Mouse (Mus musculus) forebrain, embryonic 14.5 days (tissue): ENCODE measurements at regions not wholly inside any gene's neighbourhood (a gene's known extent, or its start where the extent isn't known, plus 50 kb on each side); places are given as distances from the start of the nearest gene placed in this dataset.

ENCODE experiments used
- ATAC-seq: fragments of 200-750 bp; cut with Nextera tagmentation; 2 replicates; pipeline ENCODE4 v1.8.0; 2017; ENCODE audit warnings: mild to moderate bottlenecking, moderate library complexity
- DNase-seq: peaks from one replicate; pipeline ENCODE4 v3.0.0-alpha.2; 2015; ENCODE audit warnings: low spot score
- H3K27ac ChIP-seq: fragments of 300-500 bp; sonication (generic); 2 replicates; pipeline ENCODE4 v1.5.1; 2014; ENCODE audit warnings: low read depth, mild to moderate bottlenecking, control low read depth, low read length, moderate library complexity
- H3K27me3 ChIP-seq: fragments of 300-500 bp; sonication (generic); replicated peaks from 2 replicates; pipeline ENCODE4 v1.6.1; 2014; ENCODE audit warnings: low read length, control low read depth, mixed read lengths; ENCODE audit not compliant: control insufficient read depth, insufficient read depth
- H3K36me3 ChIP-seq: fragments of 300-500 bp; sonication (generic); 2 replicates; pipeline ENCODE4 v1.6.1; 2014; ENCODE audit warnings: low read length, control low read depth; ENCODE audit not compliant: control insufficient read depth, insufficient read depth
- H3K4me1 ChIP-seq: fragments of 300-500 bp; sonication (generic); 2 replicates; pipeline ENCODE4 v1.6.1; 2014; ENCODE audit warnings: antibody characterized with exemption, low read length, control low read depth; ENCODE audit not compliant: control insufficient read depth, insufficient read depth
- H3K4me2 ChIP-seq: fragments of 300-500 bp; sonication (generic); 2 replicates; pipeline ENCODE4 v1.6.1; 2014; ENCODE audit warnings: mild to moderate bottlenecking, control low read depth, low read length
- H3K4me3 ChIP-seq: fragments of 300-500 bp; sonication (generic); 2 replicates; pipeline ENCODE4 v1.5.1; 2014; ENCODE audit warnings: low read depth, low read length, control low read depth
- H3K9ac ChIP-seq: fragments of 300-500 bp; sonication (generic); 2 replicates; pipeline ENCODE4 v1.6.1; 2014; ENCODE audit warnings: mild to moderate bottlenecking, low read length, control low read depth, moderate library complexity
- H3K9me3 ChIP-seq: fragments of 300-500 bp; sonication (generic); replicated peaks from 2 replicates; pipeline ENCODE4 v1.6.1; 2016; ENCODE audit warnings: low read length, control low read depth, mixed read lengths; ENCODE audit not compliant: control insufficient read depth
- WGBS: fragments of 180-500 bp; shearing (Covaris S2); extraction: QIAGEN DNeasy Blood & Tissue Kit; methylation state at CpG from one replicate; pipeline ENCODE4 v1.1.7; 2014; 5-methylcytosine and 5-hydroxymethylcytosine counted together

DNA sequence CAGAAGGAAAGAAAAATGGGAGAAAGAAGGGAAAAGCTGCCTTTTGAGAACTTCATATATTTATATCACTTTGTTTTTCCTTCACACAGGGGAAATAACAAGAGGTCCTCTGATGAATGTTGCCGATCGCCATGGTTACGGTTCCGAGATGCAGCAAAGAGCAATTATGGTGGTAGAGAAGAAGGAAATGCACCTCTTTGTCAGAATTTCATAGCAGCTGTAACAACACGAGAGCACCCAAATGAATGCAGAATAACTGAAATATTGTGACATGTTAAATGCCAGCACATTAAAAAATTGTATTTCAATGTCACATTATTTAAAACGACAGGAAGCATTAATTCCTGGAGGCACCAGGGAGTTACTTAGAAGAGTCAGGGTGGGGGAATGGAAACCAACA is 279.4 kb downstream of the Mctp2 start:
- Histone ChIP-seq H3K9ac (no peak overlapping the region), H3K4me2 (no peak overlapping the region), H3K36me3 (no peaks in the 10 kb centered on the region), H3K27ac (no peak overlapping the region), H3K4me1 (no peaks in the 10 kb centered on the region; the same call in 1 of the 2 replicates), H3K27me3 (no peaks in the 10 kb centered on the region), H3K9me3 (no peaks in the 10 kb centered on the region), H3K4me3 (no peak overlapping the region)
- DNase-seq (peak; percentile 56), ATAC-seq (peak; percentile 48; the same call in 1 of the 2 replicates)
- 62% methylated on average over 6 of the region's 6 CpGs for WGBS

DNA sequence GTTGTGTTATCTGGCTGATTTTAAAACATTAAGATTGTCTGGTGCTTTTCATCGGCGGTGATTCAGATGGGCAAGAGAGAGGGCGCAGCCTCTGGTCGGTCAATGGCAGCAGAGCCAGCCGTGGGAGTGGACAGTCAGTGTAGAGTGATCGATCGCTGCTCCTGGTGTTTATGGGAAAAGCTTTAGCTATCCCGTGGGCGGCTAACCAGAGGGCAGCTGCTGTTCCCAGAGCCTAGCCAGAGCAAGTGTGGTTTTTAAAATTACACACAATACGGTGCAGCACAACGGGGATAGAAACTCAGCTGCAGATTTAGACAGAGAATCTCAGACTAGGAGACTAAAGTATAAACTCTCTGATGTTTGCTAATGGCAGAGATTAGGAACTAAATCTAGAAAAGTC is 297.3 kb downstream of the Mctp2 start:
- Histone ChIP-seq H3K4me2 (no peak overlapping the region), H3K9ac (no peak overlapping the region), H3K4me3 (no peak overlapping the region), H3K36me3 (no peaks in the 10 kb centered on the region), H3K27me3 (no peaks in the 10 kb centered on the region), H3K27ac (no peak overlapping the region), H3K9me3 (no peaks in the 10 kb centered on the region), H3K4me1 (no peaks in the 10 kb centered on the region)
- DNase-seq (no peak), ATAC-seq (no peak)
- 93% methylated on average over 11 of the region's 11 CpGs for WGBS

DNA sequence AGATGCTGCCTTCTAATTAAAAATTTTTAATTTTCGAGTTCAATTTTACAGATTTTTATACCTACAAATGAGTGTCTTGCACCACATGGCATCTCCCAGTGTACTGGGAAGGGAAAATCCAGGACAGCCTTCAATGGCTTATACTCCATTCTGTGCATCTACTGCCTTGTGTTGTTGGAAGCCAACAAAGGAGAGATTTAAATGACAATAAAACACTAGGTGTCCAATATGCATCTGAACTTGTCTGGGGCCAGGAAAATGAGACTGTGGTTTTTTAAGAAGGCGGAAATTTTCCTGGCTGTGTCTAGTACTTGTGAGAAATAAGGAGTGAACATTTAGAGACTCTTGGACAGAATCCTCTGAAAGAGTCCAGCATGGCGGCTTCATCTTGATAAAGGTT is 302.1 kb downstream of the Mctp2 start:
- 60% methylated on average over 3 of the region's 3 CpGs for WGBS
- DNase-seq (no peak), ATAC-seq (no peak)
- Histone ChIP-seq H3K9ac (no peak overlapping the region), H3K4me1 (no peaks in the 10 kb centered on the region), H3K27me3 (no peaks in the 10 kb centered on the region), H3K36me3 (no peaks in the 10 kb centered on the region), H3K27ac (no peak overlapping the region), H3K4me2 (no peak overlapping the region), H3K4me3 (no peak overlapping the region), H3K9me3 (no peaks in the 10 kb centered on the region)

DNA sequence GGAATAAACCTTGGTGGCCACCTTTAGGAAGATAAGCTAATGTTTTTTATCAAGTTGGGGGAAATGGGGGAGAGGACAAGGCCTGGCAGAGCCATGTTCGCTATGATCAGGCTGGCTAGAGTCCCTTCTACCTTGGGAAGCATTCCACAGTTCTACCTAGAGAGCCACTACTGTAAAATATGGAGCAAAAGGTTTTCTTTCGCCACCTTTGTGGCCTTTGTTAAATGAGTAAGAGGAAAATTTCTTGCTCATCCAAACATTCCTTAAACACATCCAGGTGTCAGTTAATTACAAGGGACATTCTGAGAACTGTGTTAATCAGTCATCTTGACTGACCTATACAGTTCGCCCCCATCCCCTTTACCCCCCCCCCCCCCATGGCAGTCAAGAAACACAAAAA is 313.9 kb downstream of the Mctp2 start:
- Histone ChIP-seq H3K9ac (no peak overlapping the region), H3K27ac (no peak overlapping the region), H3K4me2 (no peak overlapping the region), H3K9me3 (no peaks in the 10 kb centered on the region), H3K4me3 (no peak overlapping the region), H3K27me3 (no peaks in the 10 kb centered on the region), H3K36me3 (no peaks in the 10 kb centered on the region), H3K4me1 (no peaks in the 10 kb centered on the region)
- DNase-seq (no peak), ATAC-seq (no peak)
- WGBS, result 89% methylated on average over 3 of the region's 3 CpGs

DNA sequence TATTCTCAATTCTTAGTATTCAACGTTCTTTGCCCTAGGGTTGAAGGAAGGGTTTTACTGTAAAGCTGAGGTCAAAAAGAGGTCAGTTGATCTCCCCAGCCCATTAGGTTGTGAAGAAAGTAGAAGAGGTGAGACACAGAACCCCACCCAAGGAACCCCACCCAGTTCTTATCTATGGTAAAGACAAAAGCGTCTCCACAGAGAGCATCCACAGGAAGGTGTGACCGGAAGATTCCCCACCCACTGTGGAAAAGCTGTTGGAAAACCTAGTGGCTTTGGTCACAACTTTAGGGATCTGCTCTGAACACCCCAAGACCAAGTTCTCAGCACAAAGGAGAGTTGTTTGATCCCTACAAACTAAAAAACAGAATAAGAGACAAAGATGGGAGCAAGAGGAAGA is 314.6 kb downstream of the Mctp2 start:
- no peak overlapping the region for H3K4me2 ChIP-seq
- WGBS, result 91% methylated on average over 3 of the region's 3 CpGs
- no peaks in the 10 kb centered on the region for H3K27me3 ChIP-seq
- H3K27ac ChIP-seq, result no peak overlapping the region
- H3K4me1 ChIP-seq, result no peaks in the 10 kb centered on the region
- ATAC-seq (no peak), DNase-seq (no peak)
- no peak overlapping the region for H3K4me3 ChIP-seq
- H3K36me3 ChIP-seq, result no peaks in the 10 kb centered on the region
- H3K9ac ChIP-seq, result no peak overlapping the region
- no peaks in the 10 kb centered on the region for H3K9me3 ChIP-seq

DNA sequence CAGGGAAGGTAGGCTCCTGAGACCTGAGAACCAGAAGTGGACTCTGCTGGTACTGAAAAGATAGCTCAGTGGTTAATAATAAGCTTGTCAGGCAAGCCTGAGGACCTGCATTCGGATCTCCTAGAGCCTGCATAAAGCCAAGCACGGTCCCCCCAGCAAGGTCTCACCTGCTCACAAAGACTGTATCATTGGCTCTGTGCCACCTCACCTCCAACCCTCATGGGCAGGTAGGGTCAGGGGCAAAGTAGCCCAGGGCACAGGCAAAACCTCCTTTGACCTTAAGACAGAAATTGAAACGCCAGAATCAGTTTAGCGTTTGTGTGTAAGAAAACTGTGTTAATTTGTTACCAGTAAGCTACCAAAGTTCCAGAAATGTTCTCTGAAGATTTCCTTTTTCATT is 315.2 kb downstream of the Mctp2 start:
- WGBS, result 88% methylated on average over 4 of the region's 4 CpGs

DNA sequence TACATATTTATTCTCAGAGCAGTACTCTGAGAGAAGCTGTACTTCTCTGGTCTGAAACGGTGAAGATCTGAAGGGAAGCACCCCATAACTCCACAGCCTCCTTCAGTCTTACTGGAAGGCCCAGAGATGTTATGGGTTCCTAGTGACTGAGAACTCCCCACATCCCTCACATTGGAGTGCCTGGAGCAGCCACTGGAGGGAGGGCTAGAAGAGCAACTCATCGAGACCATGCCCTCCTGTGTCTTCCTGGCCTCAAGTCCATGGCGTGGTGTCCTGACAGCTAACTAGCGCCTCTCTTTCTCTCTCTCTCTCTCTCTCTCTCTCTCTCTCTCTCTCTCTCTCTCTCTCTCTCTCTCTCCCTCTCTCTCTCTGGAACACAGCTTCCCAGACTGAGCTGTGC is 340.4 kb downstream of the Mctp2 start:
- DNase-seq (no peak), ATAC-seq (no peak)
- H3K27ac ChIP-seq, result no peak overlapping the region
- no peak overlapping the region for H3K4me3 ChIP-seq
- no peaks in the 10 kb centered on the region for H3K9me3 ChIP-seq
- 70% methylated on average over 4 of the region's 4 CpGs for WGBS
- H3K9ac ChIP-seq, result no peak overlapping the region
- H3K4me2 ChIP-seq, result no peak overlapping the region
- peaks cover 1% of the 10 kb centered on the region; the same call in 1 of the 2 replicates for H3K4me1 ChIP-seq
- no peaks in the 10 kb centered on the region for H3K27me3 ChIP-seq
- no peaks in the 10 kb centered on the region for H3K36me3 ChIP-seq

More for the DNA sequence above, 315.2 kb downstream of the Mctp2 start:
- Histone ChIP-seq H3K4me2 (no peak overlapping the region), H3K9me3 (no peaks in the 10 kb centered on the region), H3K36me3 (no peaks in the 10 kb centered on the region), H3K27ac (no peak overlapping the region), H3K9ac (no peak overlapping the region), H3K4me3 (no peak overlapping the region), H3K4me1 (no peaks in the 10 kb centered on the region), H3K27me3 (no peaks in the 10 kb centered on the region)
- DNase-seq, result no peak
- no peak for ATAC-seq

DNA sequence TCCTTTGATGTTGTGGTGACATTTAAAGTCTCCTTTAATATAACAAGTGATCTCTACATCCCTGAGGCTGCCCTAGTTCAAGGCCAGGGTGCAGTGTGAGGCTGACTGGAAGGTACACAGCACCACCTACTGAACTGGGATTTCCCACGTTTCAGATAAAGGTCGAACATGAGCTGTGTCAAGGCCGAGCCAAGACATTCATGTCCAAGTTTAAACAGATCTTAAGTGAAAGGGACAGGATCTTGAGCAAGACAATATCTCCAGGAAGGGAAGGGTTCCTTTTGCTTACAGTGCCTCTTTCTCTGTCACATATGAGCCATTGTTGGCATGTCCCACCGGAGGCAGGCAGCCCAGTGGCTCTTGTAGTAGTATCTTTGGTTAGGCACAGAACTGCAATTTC is 343.0 kb downstream of the Mctp2 start:
- ATAC-seq (no peak), DNase-seq (no peak)
- no peak overlapping the region for H3K27ac ChIP-seq
- H3K27me3 ChIP-seq, result no peaks in the 10 kb centered on the region
- H3K36me3 ChIP-seq, result no peaks in the 10 kb centered on the region
- H3K4me2 ChIP-seq, result no peak overlapping the region
- H3K9me3 ChIP-seq, result no peaks in the 10 kb centered on the region
- H3K4me1 ChIP-seq, result peaks cover 3% of the 10 kb centered on the region; the same call in 1 of the 2 replicates
- no peak overlapping the region for H3K4me3 ChIP-seq
- H3K9ac ChIP-seq, result no peak overlapping the region
- 80% methylated on average over 4 of the region's 4 CpGs for WGBS

DNA sequence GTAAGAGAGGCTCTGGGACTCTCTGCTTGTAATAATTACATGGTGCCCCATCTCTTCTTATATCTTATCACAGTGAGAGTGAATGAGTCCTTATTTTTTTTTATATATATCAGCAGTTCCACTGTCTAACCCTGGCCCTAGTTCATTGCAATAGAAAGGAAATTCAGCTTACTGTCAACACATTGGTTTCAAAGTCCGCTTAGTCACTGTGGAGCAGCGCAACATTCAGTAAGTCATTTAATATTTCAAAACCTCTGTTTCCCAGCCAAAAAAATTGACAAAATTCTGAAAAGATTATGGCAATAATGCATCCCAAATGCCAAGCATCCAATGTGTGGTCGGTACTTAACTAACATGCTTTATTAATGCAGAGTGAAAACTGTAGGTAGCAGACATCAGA is 343.6 kb downstream of the Mctp2 start:
- H3K36me3 ChIP-seq, result no peaks in the 10 kb centered on the region
- 94% methylated on average over 3 of the region's 3 CpGs for whole genome bisulfite sequencing
- DNase-seq, result no peak
- H3K4me3 ChIP-seq, result no peak overlapping the region
- H3K4me2 ChIP-seq, result no peak overlapping the region
- H3K4me1 ChIP-seq, result peaks cover 3% of the 10 kb centered on the region; the same call in 1 of the 2 replicates
- H3K27ac ChIP-seq, result no peak overlapping the region
- ATAC-seq, result no peak
- no peaks in the 10 kb centered on the region for H3K9me3 ChIP-seq
- no peaks in the 10 kb centered on the region for H3K27me3 ChIP-seq
- no peak overlapping the region for H3K9ac ChIP-seq
